Mouse (Mus musculus) midbrain, embryonic 13.5 days (tissue): ENCODE measurements around the gene Sstr5. TPM values are rescaled to one million over a fixed set of nuclear protein-coding genes. Genes with fewer than 3 reads are reported as not detected.

ENCODE experiments used
- ATAC-seq: fragments of 200-750 bp; cut with Nextera tagmentation; 2 replicates; pipeline ENCODE4 v1.8.0; 2017; ENCODE audit warnings: mild to moderate bottlenecking, moderate TSS enrichment, moderate library complexity
- H3K27ac ChIP-seq: fragments of 300-500 bp; sonication (generic); 2 replicates; pipeline ENCODE4 v1.5.1; 2015; ENCODE audit warnings: inconsistent platforms, mild to moderate bottlenecking, moderate library complexity
- H3K27me3 ChIP-seq: fragments of 300-500 bp; sonication (generic); 2 replicates; pipeline ENCODE4 v1.6.1; 2015; ENCODE audit warnings: mild to moderate bottlenecking, inconsistent platforms
- H3K36me3 ChIP-seq: fragments of 300-500 bp; sonication (generic); 2 replicates; pipeline ENCODE4 v1.6.1; 2015; ENCODE audit warnings: mild to moderate bottlenecking, inconsistent platforms
- H3K4me1 ChIP-seq: fragments of 300-500 bp; sonication (generic); replicated peaks from 2 replicates; pipeline ENCODE4 v1.6.1; 2015; ENCODE audit warnings: inconsistent platforms
- H3K4me2 ChIP-seq: fragments of 300-500 bp; sonication (generic); replicated peaks from 2 replicates; pipeline ENCODE4 v1.6.1; 2015; ENCODE audit warnings: moderate library complexity, mild to moderate bottlenecking, inconsistent platforms
- H3K4me3 ChIP-seq: fragments of 300-500 bp; sonication (generic); replicated peaks from 2 replicates; pipeline ENCODE4 v1.5.1; 2015; ENCODE audit warnings: mild to moderate bottlenecking, inconsistent platforms
- H3K9ac ChIP-seq: fragments of 300-500 bp; sonication (generic); replicated peaks from 2 replicates; pipeline ENCODE4 v1.6.1; 2015; ENCODE audit warnings: mild to moderate bottlenecking, inconsistent platforms
- H3K9me3 ChIP-seq: fragments of 300-500 bp; sonication (generic); 2 replicates; pipeline ENCODE4 v1.6.1; 2016; ENCODE audit warnings: mild to moderate bottlenecking, inconsistent platforms
- WGBS: fragments of 180-500 bp; shearing (Covaris S2); methylation state at CpG from one replicate; pipeline ENCODE4 v1.1.7; 2015; 5-methylcytosine and 5-hydroxymethylcytosine counted together
- polyA plus RNA-seq: library from polyadenylated mRNA; unstranded; fragments of >200 nt; fragmentation: Nextera tagmentation; extraction: Ambion mirVana; gene quantifications from 2 replicates; pipeline ENCODE4 v1.2.1, GENCODE M21; 2015

The Sstr5 gene
- polyA plus RNA-seq, 1 experiment from 2014 or later, result 0.24 TPM

DNA sequence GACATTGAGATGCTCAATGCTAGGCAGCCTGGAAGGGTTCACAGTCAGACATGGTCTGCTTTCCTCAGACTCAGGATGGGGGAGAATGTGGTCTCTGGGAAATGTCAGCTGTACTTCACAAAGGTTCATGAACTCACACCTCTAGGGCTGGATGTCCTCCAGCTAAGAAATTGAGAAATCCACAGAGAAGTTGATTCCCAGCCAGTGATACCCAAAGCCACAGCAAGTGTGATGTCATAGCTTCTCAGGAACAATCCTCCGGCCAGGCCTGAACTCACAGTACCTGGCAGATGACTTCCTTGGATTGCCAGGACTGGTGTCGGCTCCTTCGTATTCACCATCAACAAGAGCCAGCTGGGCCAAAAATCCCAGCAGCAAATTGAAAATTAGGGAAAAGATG, 51.2 kb downstream of the Sstr5 start:
- Histone ChIP-seq H3K27ac (no peak overlapping the region), H3K9ac (no peak overlapping the region), H3K27me3 (no peaks in the 10 kb centered on the region), H3K36me3 (no peaks in the 10 kb centered on the region), H3K4me2 (no peak overlapping the region), H3K9me3 (peaks cover 5% of the 10 kb centered on the region; the same call in 1 of the 2 replicates), H3K4me1 (0 out of 2 replicates have a peak, but pooled peaks cover 8% of the 10 kb centered on the region), H3K4me3 (no peak overlapping the region)
- 91% methylated on average over 3 of the region's 3 CpGs for whole genome bisulfite sequencing
- no peak for ATAC-seq

DNA sequence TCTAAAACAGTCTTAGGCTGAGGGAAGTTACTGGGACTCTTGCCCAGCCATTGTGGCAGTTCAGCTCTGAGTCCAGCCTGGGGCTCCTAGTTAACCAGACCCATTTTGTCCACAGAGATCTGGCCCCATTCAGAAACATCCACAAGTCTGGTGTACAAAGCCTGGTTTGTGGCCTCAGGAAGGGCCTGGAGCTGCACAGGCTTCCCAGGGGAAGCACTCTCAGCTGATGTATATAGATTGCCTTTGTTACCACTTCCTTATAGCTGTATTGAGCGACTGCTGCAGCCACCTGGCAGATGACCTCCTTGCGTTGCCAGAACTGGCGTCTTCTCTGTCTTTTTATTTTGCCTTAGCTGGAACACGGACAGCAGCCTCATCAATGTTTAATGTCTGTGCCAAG, 52.0 kb downstream of the Sstr5 start:
- Histone ChIP-seq H3K4me2 (no peak overlapping the region), H3K36me3 (no peaks in the 10 kb centered on the region), H3K27ac (no peak overlapping the region), H3K4me1 (0 out of 2 replicates have a peak, but pooled peaks cover 8% of the 10 kb centered on the region), H3K4me3 (no peak overlapping the region), H3K9ac (no peak overlapping the region), H3K9me3 (peaks cover 5% of the 10 kb centered on the region; the same call in 1 of the 2 replicates), H3K27me3 (no peaks in the 10 kb centered on the region)
- WGBS, result 66% methylated on average over 4 of the region's 4 CpGs
- ATAC-seq, result no peak

DNA sequence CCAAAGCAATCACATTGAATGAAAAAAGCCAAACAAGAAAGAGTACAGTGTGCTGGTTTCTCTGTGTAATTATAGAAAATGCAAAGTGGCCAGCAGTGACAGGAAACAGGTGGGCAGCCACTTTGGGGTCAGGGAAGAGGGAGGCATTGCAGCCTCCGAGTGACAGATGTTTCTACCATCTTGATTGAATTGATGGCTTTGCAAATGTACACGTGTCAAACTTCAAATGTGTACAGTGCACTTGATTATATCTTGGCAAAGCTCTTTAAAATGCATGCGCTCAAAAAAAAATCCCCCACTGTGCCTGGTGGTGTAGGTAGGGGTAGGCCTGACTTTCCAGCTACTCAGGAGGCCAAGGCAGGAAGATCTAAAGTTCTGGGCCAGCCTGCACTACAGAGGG, 54.2 kb downstream of the Sstr5 start:
- Histone ChIP-seq H3K36me3 (no peaks in the 10 kb centered on the region), H3K27me3 (peaks cover under 1% of the 10 kb centered on the region; the same call in 1 of the 2 replicates), H3K9me3 (peaks cover 5% of the 10 kb centered on the region; the same call in 1 of the 2 replicates), H3K27ac (no peak overlapping the region), H3K4me2 (no peak overlapping the region), H3K9ac (no peak overlapping the region), H3K4me3 (no peak overlapping the region), H3K4me1 (0 out of 2 replicates have a peak, but pooled peaks cover 3% of the 10 kb centered on the region)
- WGBS, result 73% methylated on average over 3 of the region's 3 CpGs
- ATAC-seq, result no peak

DNA sequence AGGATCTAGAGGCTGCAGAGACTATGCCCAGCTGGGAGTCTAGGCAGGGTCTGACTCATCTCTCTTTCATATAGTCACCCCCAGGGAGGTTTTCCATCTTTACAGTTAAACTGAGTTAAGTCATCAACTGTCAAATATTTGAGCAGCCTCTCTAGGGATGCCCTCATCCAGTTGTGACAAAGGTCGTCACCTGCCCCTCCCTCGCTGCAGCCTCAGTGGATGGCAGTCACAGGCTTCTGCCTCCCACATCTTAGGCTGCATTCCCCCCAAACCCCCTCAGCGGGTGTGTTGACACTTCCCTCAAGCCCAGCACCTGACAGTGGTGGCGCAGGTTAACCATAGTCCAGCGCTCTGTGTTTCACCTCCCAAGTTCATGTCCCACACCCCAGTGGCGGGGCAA, 55.7 kb downstream of the Sstr5 start:
- Histone ChIP-seq H3K36me3 (no peaks in the 10 kb centered on the region), H3K4me3 (no peak overlapping the region), H3K4me2 (no peak overlapping the region), H3K9me3 (peaks cover 5% of the 10 kb centered on the region; the same call in 1 of the 2 replicates), H3K27me3 (peaks cover 2% of the 10 kb centered on the region), H3K4me1 (0 out of 2 replicates have a peak, but pooled peaks cover 3% of the 10 kb centered on the region), H3K9ac (no peak overlapping the region), H3K27ac (no peak overlapping the region)
- ATAC-seq, result no peak
- WGBS, result 80% methylated on average over 6 of the region's 6 CpGs

Other genes starting within 250 kb of the Sstr5 start
- gene Baiap3, start 240.9 kb downstream of the Sstr5 start, polyA plus RNA-seq, result 8.7 and 9.2 TPM in 2 replicates
- gene Ube2i, start 222.7 kb downstream of the Sstr5 start, polyA plus RNA-seq, result 672 and 679 TPM in 2 replicates
- gene Prss34, start 198.9 kb downstream of the Sstr5 start, polyA plus RNA-seq, result not detected in 2 replicates
- gene Prss28, start 188.6 kb downstream of the Sstr5 start, polyA plus RNA-seq, result not detected in 2 replicates
- not detected in 2 replicates for gene Prss29, start 178.6 kb downstream of the Sstr5 start, polyA plus RNA-seq
- not detected in 2 replicates for gene Tpsab1, start 151.7 kb downstream of the Sstr5 start, polyA plus RNA-seq
- not detected in 2 replicates for gene Tpsb2, start 131.0 kb downstream of the Sstr5 start, polyA plus RNA-seq
- gene Tpsg1, start 128.0 kb downstream of the Sstr5 start, polyA plus RNA-seq, result 1.1 TPM in 1 of 2 replicates, not detected in the other
- gene Cacna1h, start 63.5 kb downstream of the Sstr5 start, polyA plus RNA-seq, result 8.6 and 11.5 TPM in 2 replicates
- gene Tekt4, start 42.7 kb downstream of the Sstr5 start, polyA plus RNA-seq, result 0.50 and 0.81 TPM in 2 replicates
- 5.2 and 7.9 TPM in 2 replicates for gene Sox8, start 73.4 kb upstream of the Sstr5 start, polyA plus RNA-seq
- 20.6 and 22.9 TPM in 2 replicates for gene Lmf1, start 81.8 kb upstream of the Sstr5 start, polyA plus RNA-seq
- 0.73 and 0.78 TPM in 2 replicates for gene Gng13, start 219.9 kb upstream of the Sstr5 start, polyA plus RNA-seq
- gene Chtf18, start 230.1 kb upstream of the Sstr5 start, polyA plus RNA-seq, result 12.8 and 14.1 TPM in 2 replicates
- 23.2 and 24.1 TPM in 2 replicates for gene Rpusd1, start 230.4 kb upstream of the Sstr5 start, polyA plus RNA-seq
- not detected in 2 replicates for gene Mslnl, start 238.8 kb upstream of the Sstr5 start, polyA plus RNA-seq